Mouse (Mus musculus): ENCODE measurements at regions not wholly inside any gene's neighbourhood (a gene's known extent, or its start where the extent isn't known, plus 50 kb on each side); places are given as distances from the start of the nearest gene placed in this dataset.
"Not testable (repeated sequence)": the region's sequence is repeated elsewhere in the genome, so short reads cannot be mapped to it uniquely, and the experiment has no call there.

- H3K27me3 ChIP-seq (ENCODE audit: control insufficient read depth, insufficient read depth, low read length) = no peaks in the 10 kb centered on the region
- H3K36me3 ChIP-seq (ENCODE audit: control insufficient read depth, insufficient read depth, low read length) = no peaks in the 10 kb centered on the region
- no peaks in the 10 kb centered on the region for H3K79me2 ChIP-seq (replicated peaks; ENCODE audit: control insufficient read depth, insufficient read depth, low read length)
- no peak for DNase-seq
- H3K9ac ChIP-seq (ENCODE audit: low read depth, low read length) = no peak overlapping the region
- intact Hi-C loops (cut with DNase I) = no loop called here
- H3K27ac ChIP-seq = no peak overlapping the region
- H3K4me3 ChIP-seq = no peak overlapping the region
- 94% methylated on average over 1 of the region's 1 CpGs for WGBS
- no peak for TF ChIP-seq POLR2A (IDR thresholded peaks at IDR 0.05; ENCODE audit: insufficient read depth, low read depth, low read length)
- TF ChIP-seq CTCF (IDR thresholded peaks at IDR 0.05) = no peak
- no peak for TF ChIP-seq EP300 (IDR thresholded peaks at IDR 0.05; ENCODE audit: insufficient read depth, low read depth, low read length)
- no peaks in the 10 kb centered on the region for H3K4me1 ChIP-seq (ENCODE audit: control insufficient read depth, insufficient read depth, low read length)
Measured at GRCm38 (mm10) chr9:11145799-11146198, 241.2 kb upstream of the Cntn5 start.

GRCm38 (mm10) chr9:11126833-11127232 lies 222.3 kb upstream of the Cntn5 start:
- H3K4me1 ChIP-seq (ENCODE audit: control insufficient read depth, insufficient read depth, low read length) = no peaks in the 10 kb centered on the region
- no peaks in the 10 kb centered on the region for H3K36me3 ChIP-seq (ENCODE audit: control insufficient read depth, insufficient read depth, low read length)
- no peak overlapping the region for H3K4me3 ChIP-seq
- intact Hi-C loops (cut with DNase I) = no loop called here
- DNase-seq = no peak
- no peak overlapping the region for H3K9ac ChIP-seq (ENCODE audit: low read depth, low read length)
- H3K79me2 ChIP-seq (replicated peaks; ENCODE audit: control insufficient read depth, insufficient read depth, low read length) = no peaks in the 10 kb centered on the region
- H3K27me3 ChIP-seq (ENCODE audit: control insufficient read depth, insufficient read depth, low read length) = no peaks in the 10 kb centered on the region
- 64% methylated on average over 5 of the region's 5 CpGs for WGBS
- TF ChIP-seq EP300 (IDR thresholded peaks at IDR 0.05; ENCODE audit: insufficient read depth, low read depth, low read length) (no peak), POLR2A (IDR thresholded peaks at IDR 0.05; ENCODE audit: insufficient read depth, low read depth, low read length) (no peak), CTCF (IDR thresholded peaks at IDR 0.05) (no peak)
- H3K27ac ChIP-seq = no peak overlapping the region

GRCm38 (mm10) chr9:11119153-11119552 lies 214.6 kb upstream of the Cntn5 start:
- Histone ChIP-seq H3K4me3 (no peak overlapping the region), H3K79me2 (replicated peaks; ENCODE audit: control insufficient read depth, insufficient read depth, low read length) (no peaks in the 10 kb centered on the region), H3K27me3 (ENCODE audit: control insufficient read depth, insufficient read depth, low read length) (no peaks in the 10 kb centered on the region), H3K9ac (ENCODE audit: low read depth, low read length) (no peak overlapping the region), H3K27ac (no peak overlapping the region), H3K4me1 (ENCODE audit: control insufficient read depth, insufficient read depth, low read length) (no peaks in the 10 kb centered on the region), H3K36me3 (ENCODE audit: control insufficient read depth, insufficient read depth, low read length) (no peaks in the 10 kb centered on the region)
- intact Hi-C loops (cut with DNase I) = no loop called here
- TF ChIP-seq EP300 (IDR thresholded peaks at IDR 0.05; ENCODE audit: insufficient read depth, low read depth, low read length) (no peak), POLR2A (IDR thresholded peaks at IDR 0.05; ENCODE audit: insufficient read depth, low read depth, low read length) (no peak), CTCF (IDR thresholded peaks at IDR 0.05) (no peak)
- DNase-seq = no peak

GRCm38 (mm10) chr9:11107828-11108227 lies 203.3 kb upstream of the Cntn5 start:
- intact Hi-C loops (cut with DNase I); H3K4me1 ChIP-seq (ENCODE audit: control insufficient read depth, insufficient read depth, low read length); H3K27me3 ChIP-seq (ENCODE audit: control insufficient read depth, insufficient read depth, low read length); DNase-seq; H3K79me2 ChIP-seq (replicated peaks; ENCODE audit: control insufficient read depth, insufficient read depth, low read length); H3K27ac ChIP-seq; H3K4me3 ChIP-seq; H3K9ac ChIP-seq (ENCODE audit: low read depth, low read length); H3K36me3 ChIP-seq (ENCODE audit: control insufficient read depth, insufficient read depth, low read length): not testable (repeated sequence)
- 74% methylated on average over 3 of the region's 3 CpGs for WGBS

GRCm38 (mm10) chr9:11107212-11107611 lies 202.6 kb upstream of the Cntn5 start:
- H3K27ac ChIP-seq; H3K4me1 ChIP-seq (ENCODE audit: control insufficient read depth, insufficient read depth, low read length); H3K4me3 ChIP-seq; DNase-seq; H3K27me3 ChIP-seq (ENCODE audit: control insufficient read depth, insufficient read depth, low read length); H3K36me3 ChIP-seq (ENCODE audit: control insufficient read depth, insufficient read depth, low read length); H3K79me2 ChIP-seq (replicated peaks; ENCODE audit: control insufficient read depth, insufficient read depth, low read length); intact Hi-C loops (cut with DNase I); H3K9ac ChIP-seq (ENCODE audit: low read depth, low read length): not testable (repeated sequence)
- WGBS = 92% methylated on average over 1 of the region's 1 CpGs

GRCm38 (mm10) chr9:11106268-11106667 lies 201.7 kb upstream of the Cntn5 start:
- 83% methylated on average over 2 of the region's 2 CpGs for WGBS
- H3K9ac ChIP-seq (ENCODE audit: low read depth, low read length) = no peak overlapping the region
- no peak for DNase-seq
- no peaks in the 10 kb centered on the region for H3K36me3 ChIP-seq (ENCODE audit: control insufficient read depth, insufficient read depth, low read length)
- no peak for TF ChIP-seq POLR2A (IDR thresholded peaks at IDR 0.05; ENCODE audit: insufficient read depth, low read depth, low read length)
- no peak overlapping the region for H3K4me3 ChIP-seq
- H3K79me2 ChIP-seq (replicated peaks; ENCODE audit: control insufficient read depth, insufficient read depth, low read length) = no peaks in the 10 kb centered on the region
- H3K27ac ChIP-seq = no peak overlapping the region
- no peaks in the 10 kb centered on the region for H3K4me1 ChIP-seq (ENCODE audit: control insufficient read depth, insufficient read depth, low read length)
- no peaks in the 10 kb centered on the region for H3K27me3 ChIP-seq (ENCODE audit: control insufficient read depth, insufficient read depth, low read length)
- intact Hi-C loops (cut with DNase I) = no loop called here

GRCm38 (mm10) chr9:11103448-11103847 lies 198.9 kb upstream of the Cntn5 start:
- Histone ChIP-seq H3K9ac (ENCODE audit: low read depth, low read length) (no peak overlapping the region), H3K79me2 (replicated peaks; ENCODE audit: control insufficient read depth, insufficient read depth, low read length) (no peaks in the 10 kb centered on the region), H3K4me3 (no peak overlapping the region), H3K36me3 (ENCODE audit: control insufficient read depth, insufficient read depth, low read length) (no peaks in the 10 kb centered on the region), H3K27ac (no peak overlapping the region), H3K4me1 (ENCODE audit: control insufficient read depth, insufficient read depth, low read length) (no peaks in the 10 kb centered on the region), H3K27me3 (ENCODE audit: control insufficient read depth, insufficient read depth, low read length) (no peaks in the 10 kb centered on the region)
- no peak for DNase-seq
- intact Hi-C loops (cut with DNase I) = no loop called here
- WGBS = 64% methylated on average over 4 of the region's 4 CpGs
- no peak for TF ChIP-seq CTCF (IDR thresholded peaks at IDR 0.05)
- TF ChIP-seq POLR2A (IDR thresholded peaks at IDR 0.05; ENCODE audit: insufficient read depth, low read depth, low read length) = no peak
- no peak for TF ChIP-seq EP300 (IDR thresholded peaks at IDR 0.05; ENCODE audit: insufficient read depth, low read depth, low read length)
